Mouse (Mus musculus): ENCODE data around the gene Isg20. TPM values are rescaled to one million over a fixed set of nuclear protein-coding genes. Genes with fewer than 3 reads are reported as not detected.

Isg20 gene
- 29.8 TPM for polyA plus RNA-seq (2021)

- ChIA-PET CTCF (interaction anchor here (0.9 kb wide), 1 partner anchor 11 kb away, joined by 3 read pairs; no protein-coding TSS in a partner anchor), POLR2A (no interaction called here)
- no peaks in the 10 kb centered on the region for H3K27me3 ChIP-seq
- in situ Hi-C loops (cut with MboI; ENCODE audit: low pct_unique_long_range_greater_than_20kb) = loop anchor here (10.0 kb wide), 2 partner anchors 432 to 552 kb away; partner anchors contain the start of gene Polg
- DNase-seq (ENCODE audit: low read depth, low spot score) (no peak), ATAC-seq (no peak)
- TF ChIP-seq CTCF (IDR thresholded peaks at IDR 0.05) = no peak
Observed at GRCm38 (mm10) chr7:78912974-78913474, at the start of gene Isg20. Gene Isg20, plus strand, starts transcription at chr7:78913424.

- in situ Hi-C loops (cut with MboI; ENCODE audit: low pct_unique_long_range_greater_than_20kb) = no loop called here
- H3K27me3 ChIP-seq = peaks cover 9% of the 10 kb centered on the region
- CTCF ChIA-PET = no interaction called here
- TF ChIP-seq CTCF (IDR thresholded peaks at IDR 0.05) = no peak
- ATAC-seq (no peak), DNase-seq (ENCODE audit: low read depth, low spot score) (no peak)
- POLR2A ChIA-PET = interaction anchor here (1.2 kb wide), 1 partner anchor 32 kb away, joined by 3 read pairs; the partner anchor contains the start of gene Aen
Observed at GRCm38 (mm10) chr7:78863796-78864445, 49.3 kb upstream of the Isg20 start.

GRCm38 (mm10) chr7:78864446-78864802, 48.8 kb upstream of the Isg20 start:
- peaks cover 13% of the 10 kb centered on the region for H3K27me3 ChIP-seq
- in situ Hi-C loops (cut with MboI; ENCODE audit: low pct_unique_long_range_greater_than_20kb) = no loop called here

GRCm38 (mm10) chr7:78865212-78865949, 47.8 kb upstream of the Isg20 start:
- CTCF ChIA-PET = no interaction called here
- POLR2A ChIA-PET = interaction anchor here (1.2 kb wide), 1 partner anchor 31 kb away, joined by 3 read pairs; the partner anchor contains the start of gene Aen
- in situ Hi-C loops (cut with MboI; ENCODE audit: low pct_unique_long_range_greater_than_20kb) = no loop called here
- DNase-seq (ENCODE audit: low read depth, low spot score) (no peak), ATAC-seq (no peak)
- TF ChIP-seq CTCF (IDR thresholded peaks at IDR 0.05) = no peak
- peaks cover 20% of the 10 kb centered on the region for H3K27me3 ChIP-seq

More at GRCm38 (mm10) chr7:78864446-78864802, 48.8 kb upstream of the Isg20 start:
- ChIA-PET CTCF (no interaction called here), POLR2A (interaction anchor here (1.2 kb wide), 1 partner anchor 32 kb away, joined by 3 read pairs; the partner anchor contains the start of gene Aen)
- no peak for TF ChIP-seq CTCF (IDR thresholded peaks at IDR 0.05)
- DNase-seq (ENCODE audit: low read depth, low spot score) = no peak
- ATAC-seq = no peak

- no peak for DNase-seq (ENCODE audit: low read depth, low spot score)
- in situ Hi-C loops (cut with MboI; ENCODE audit: low pct_unique_long_range_greater_than_20kb) = no loop called here
- no peak for TF ChIP-seq CTCF (IDR thresholded peaks at IDR 0.05)
- CTCF ChIA-PET = interaction anchor here (1.2 kb wide), 1 partner anchor 74 kb away, joined by 3 read pairs; no protein-coding TSS in a partner anchor
- H3K27me3 ChIP-seq = peaks cover 33% of the 10 kb centered on the region
- POLR2A ChIA-PET = no interaction called here
- no peak for ATAC-seq
Observed at GRCm38 (mm10) chr7:78868731-78869130, 44.5 kb upstream of the Isg20 start.

GRCm38 (mm10) chr7:78872366-78872765, 40.9 kb upstream of the Isg20 start:
- in situ Hi-C loops (cut with MboI; ENCODE audit: low pct_unique_long_range_greater_than_20kb) = no loop called here
- ChIA-PET CTCF (no interaction called here), POLR2A (no interaction called here)
- peaks cover 42% of the 10 kb centered on the region for H3K27me3 ChIP-seq
- no peak for TF ChIP-seq CTCF (IDR thresholded peaks at IDR 0.05)
- no peak for ATAC-seq
- no peak for DNase-seq (ENCODE audit: low read depth, low spot score)

GRCm38 (mm10) chr7:78872831-78873230, 40.4 kb upstream of the Isg20 start:
- ChIA-PET POLR2A (no interaction called here), CTCF (no interaction called here)
- in situ Hi-C loops (cut with MboI; ENCODE audit: low pct_unique_long_range_greater_than_20kb) = no loop called here
- peaks cover 41% of the 10 kb centered on the region for H3K27me3 ChIP-seq
- no peak for ATAC-seq
- no peak for TF ChIP-seq CTCF (IDR thresholded peaks at IDR 0.05)
- DNase-seq (ENCODE audit: low read depth, low spot score) = no peak

GRCm38 (mm10) chr7:78881607-78882468, 31.4 kb upstream of the Isg20 start:
- POLR2A ChIA-PET = interaction anchor here (0.8 kb wide), 1 partner anchor 1162 kb away, joined by 3 read pairs; no protein-coding TSS in a partner anchor
- in situ Hi-C loops (cut with MboI; ENCODE audit: low pct_unique_long_range_greater_than_20kb) = loop anchor here (25.0 kb wide), 1 partner anchor 1745 kb away; no protein-coding TSS in a partner anchor
- DNase-seq (ENCODE audit: low read depth, low spot score) = no peak
- no peak for TF ChIP-seq CTCF (IDR thresholded peaks at IDR 0.05)
- CTCF ChIA-PET = interaction anchor here (0.8 to 1.7 kb wide), 4 partner anchors 8 to 89 kb away, joined by 3 to 7 read pairs (median 4); partner anchors contain the start of gene Det1
- ATAC-seq = no peak
- H3K27me3 ChIP-seq = peaks cover 25% of the 10 kb centered on the region

- POLR2A ChIA-PET = no interaction called here
- in situ Hi-C loops (cut with MboI; ENCODE audit: low pct_unique_long_range_greater_than_20kb) = loop anchor here (25.0 kb wide), 1 partner anchor 1745 kb away; no protein-coding TSS in a partner anchor
- CTCF ChIA-PET = no interaction called here
- ATAC-seq (no peak), DNase-seq (ENCODE audit: low read depth, low spot score) (no peak)
- no peak for TF ChIP-seq CTCF (IDR thresholded peaks at IDR 0.05)
- H3K27me3 ChIP-seq = peaks cover 27% of the 10 kb centered on the region
Observed at GRCm38 (mm10) chr7:78882469-78882837, 30.8 kb upstream of the Isg20 start.
